Mouse (Mus musculus) neural tube, embryonic 12.5 days (tissue): ENCODE data around the gene Gprc5b. TPM values are rescaled to one million over a fixed set of nuclear protein-coding genes. Genes with fewer than 3 reads are reported as not detected.

Source experiments
- ATAC-seq: fragments of 200-750 bp; cut with Nextera tagmentation; 2 replicates; pipeline ENCODE4 v1.8.0; 2017; ENCODE audit warnings: low read depth, mild to moderate bottlenecking, moderate TSS enrichment, moderate library complexity; ENCODE audit not compliant: low FRiP score
- H3K27ac ChIP-seq: fragments of 300-500 bp; sonication (generic); 2 replicates; pipeline ENCODE4 v1.5.1; 2016
- H3K27me3 ChIP-seq: fragments of 300-500 bp; sonication (generic); replicated peaks from 2 replicates; pipeline ENCODE4 v1.6.1; 2016; ENCODE audit warnings: mild to moderate bottlenecking
- H3K36me3 ChIP-seq: fragments of 300-500 bp; sonication (generic); 2 replicates; pipeline ENCODE4 v1.6.1; 2016; ENCODE audit warnings: mild to moderate bottlenecking
- H3K4me1 ChIP-seq: fragments of 300-500 bp; sonication (generic); 2 replicates; pipeline ENCODE4 v1.6.1; 2016
- H3K4me2 ChIP-seq: fragments of 300-500 bp; sonication (generic); replicated peaks from 2 replicates; pipeline ENCODE4 v1.6.1; 2016; ENCODE audit warnings: mild to moderate bottlenecking
- H3K4me3 ChIP-seq: fragments of 300-500 bp; sonication (generic); 2 replicates; pipeline ENCODE4 v1.5.1; 2016
- H3K9ac ChIP-seq: fragments of 300-500 bp; sonication (generic); 2 replicates; pipeline ENCODE4 v1.6.1; 2016; ENCODE audit warnings: mild to moderate bottlenecking
- H3K9me3 ChIP-seq: fragments of 300-500 bp; sonication (generic); 2 replicates; pipeline ENCODE4 v1.6.1; 2016; ENCODE audit warnings: mild to moderate bottlenecking
- WGBS: fragments of 180-500 bp; shearing (Covaris S2); methylation state at CpG from one replicate; pipeline ENCODE4 v1.1.7; 2016; 5-methylcytosine and 5-hydroxymethylcytosine counted together
- polyA plus RNA-seq: library from polyadenylated mRNA; unstranded; fragments of >200 nt; fragmentation: Nextera tagmentation; extraction: Ambion mirVana; gene quantifications from 2 replicates; pipeline ENCODE4 v1.2.1, GENCODE M21; 2016

The Gprc5b gene
- polyA plus RNA-seq, 1 experiment from 2014 or later, result 14.4 TPM

- no peak for ATAC-seq
- Histone ChIP-seq H3K27ac (no peak overlapping the region), H3K36me3 (no peaks in the 10 kb centered on the region), H3K9ac (no peak overlapping the region), H3K9me3 (no peaks in the 10 kb centered on the region), H3K4me3 (no peak overlapping the region), H3K4me1 (peaks cover 4% of the 10 kb centered on the region; the same call in 1 of the 2 replicates), H3K4me2 (no peak overlapping the region), H3K27me3 (no peaks in the 10 kb centered on the region)
- 82% methylated on average over 11 of the region's 11 CpGs for WGBS
Observed at GRCm38 (mm10) chr7:118937469-118938387, 57.3 kb downstream of the Gprc5b start.

DNA sequence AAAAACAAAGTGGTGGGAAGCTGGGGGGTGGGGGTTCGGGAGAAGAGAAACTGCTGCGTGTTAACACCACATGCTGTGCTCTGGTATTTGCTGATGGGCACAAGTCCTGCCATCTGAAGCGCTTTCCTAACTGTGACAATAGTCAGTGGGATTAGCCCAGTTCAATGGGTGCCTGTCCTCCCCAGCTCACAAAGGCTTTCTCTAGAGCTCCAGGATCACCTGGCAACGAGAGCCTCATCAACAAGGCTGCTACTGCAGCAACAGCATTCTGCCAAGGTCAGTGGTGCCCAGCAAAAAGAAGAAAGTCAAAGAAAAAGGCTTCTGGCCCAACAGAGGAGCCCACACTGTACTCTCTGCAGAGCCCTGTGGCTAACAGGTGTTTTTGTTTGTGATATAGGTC lies 58.2 kb downstream of the Gprc5b start:
- Histone ChIP-seq H3K4me2 (no peak overlapping the region), H3K27me3 (no peaks in the 10 kb centered on the region), H3K36me3 (no peaks in the 10 kb centered on the region), H3K4me1 (peaks cover 4% of the 10 kb centered on the region; the same call in 1 of the 2 replicates), H3K27ac (no peak overlapping the region), H3K9me3 (no peaks in the 10 kb centered on the region), H3K4me3 (no peak overlapping the region), H3K9ac (no peak overlapping the region)
- ATAC-seq, result no peak
- WGBS, result 25% methylated on average over 4 of the region's 4 CpGs

DNA sequence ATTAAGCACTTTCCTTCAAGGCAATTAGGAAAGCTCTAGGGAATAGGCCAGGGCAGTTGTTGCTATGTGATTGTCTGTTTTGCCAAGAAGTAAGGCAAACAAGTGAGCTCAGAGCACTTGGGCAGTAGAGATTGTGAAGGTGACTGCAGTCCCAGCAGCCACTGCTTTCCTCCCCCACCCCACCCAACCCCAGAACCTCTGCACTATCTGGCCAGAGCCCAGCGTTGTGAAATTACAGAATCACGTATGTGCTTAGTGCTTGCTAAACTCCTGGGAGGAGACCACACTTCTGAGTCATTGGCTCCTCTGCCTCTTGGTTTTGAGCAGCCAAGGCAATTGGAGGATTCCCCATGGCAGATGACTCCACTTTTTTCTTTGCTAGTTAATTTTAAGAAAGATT lies 59.7 kb downstream of the Gprc5b start:
- 81% methylated on average over 2 of the region's 2 CpGs for whole genome bisulfite sequencing
- Histone ChIP-seq H3K27me3 (no peaks in the 10 kb centered on the region), H3K4me1 (peaks cover 4% of the 10 kb centered on the region; the same call in 1 of the 2 replicates), H3K4me2 (no peak overlapping the region), H3K4me3 (no peak overlapping the region), H3K9ac (no peak overlapping the region), H3K27ac (no peak overlapping the region), H3K9me3 (no peaks in the 10 kb centered on the region), H3K36me3 (no peaks in the 10 kb centered on the region)
- no peak for ATAC-seq

DNA sequence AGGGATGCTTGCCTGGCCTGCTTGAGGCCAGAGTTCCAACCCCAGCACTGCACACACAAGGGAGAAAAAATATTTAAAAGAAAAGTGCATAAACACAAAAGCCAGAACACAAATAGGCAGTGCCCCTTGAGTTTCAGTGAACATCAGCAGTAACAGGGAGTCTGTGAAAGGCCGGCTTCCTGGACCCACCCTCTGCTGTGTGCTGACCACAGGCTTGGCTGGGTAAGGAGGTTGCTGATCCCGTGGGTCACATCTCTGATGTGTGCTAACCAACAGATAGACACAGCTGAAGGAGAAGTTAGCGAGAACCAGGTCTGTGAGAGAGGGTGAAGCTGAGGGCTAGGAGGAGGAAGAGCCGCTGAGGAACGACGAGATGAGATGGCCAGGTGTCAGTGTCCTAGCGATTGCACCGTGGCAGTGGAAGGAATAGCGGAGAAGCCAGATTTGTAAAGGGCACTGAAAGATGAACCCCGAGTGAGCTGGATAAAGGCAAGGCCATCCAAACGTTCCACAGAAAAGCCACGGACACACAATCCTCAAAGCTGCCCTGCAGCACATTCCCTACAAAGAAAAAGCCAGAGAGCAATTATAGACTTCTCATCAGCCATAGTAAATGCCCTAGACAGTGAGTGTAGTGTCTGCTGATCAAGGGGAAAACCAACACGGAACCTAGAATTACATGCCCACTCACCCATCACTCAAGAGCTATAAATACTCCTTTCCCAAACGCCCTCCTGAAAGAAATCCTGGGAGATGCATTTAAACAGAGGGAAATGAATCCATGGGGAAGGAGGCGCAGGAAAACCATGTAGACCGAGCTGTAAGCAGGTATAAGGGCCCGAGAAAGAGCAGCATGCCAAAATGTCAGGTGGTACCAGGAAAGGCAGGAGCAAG lies 63.3 kb downstream of the Gprc5b start:
- H3K4me3 ChIP-seq, result no peak overlapping the region
- H3K4me1 ChIP-seq, result peaks cover 7% of the 10 kb centered on the region; the same call in 1 of the 2 replicates
- ATAC-seq, result no peak
- no peak overlapping the region for H3K27ac ChIP-seq
- no peaks in the 10 kb centered on the region for H3K27me3 ChIP-seq
- no peaks in the 10 kb centered on the region for H3K36me3 ChIP-seq
- H3K9ac ChIP-seq, result no peak overlapping the region
- no peak overlapping the region for H3K4me2 ChIP-seq
- 79% methylated on average over 17 of the region's 17 CpGs for WGBS
- H3K9me3 ChIP-seq, result no peaks in the 10 kb centered on the region

GRCm38 (mm10) chr7:118929601-118930311 lies 65.3 kb downstream of the Gprc5b start:
- no peaks in the 10 kb centered on the region for H3K36me3 ChIP-seq
- no peak for ATAC-seq

GRCm38 (mm10) chr7:118928916-118929315 lies 66.1 kb downstream of the Gprc5b start:
- 0 out of 2 replicates have a peak, but pooled peaks cover 4% of the 10 kb centered on the region for H3K4me1 ChIP-seq
- H3K4me2 ChIP-seq, result no peak overlapping the region
- ATAC-seq, result no peak
- no peak overlapping the region for H3K4me3 ChIP-seq
- no peak overlapping the region for H3K9ac ChIP-seq
- 71% methylated on average over 8 of the region's 8 CpGs for WGBS
- H3K36me3 ChIP-seq, result no peaks in the 10 kb centered on the region
- H3K27ac ChIP-seq, result no peak overlapping the region
- no peaks in the 10 kb centered on the region for H3K27me3 ChIP-seq
- H3K9me3 ChIP-seq, result no peaks in the 10 kb centered on the region

More at GRCm38 (mm10) chr7:118929601-118930311, 65.3 kb downstream of the Gprc5b start:
- no peak overlapping the region for H3K9ac ChIP-seq
- H3K4me2 ChIP-seq, result no peak overlapping the region
- WGBS, result 43% methylated on average over 16 of the region's 16 CpGs
- 0 out of 2 replicates have a peak, but pooled peaks cover 4% of the 10 kb centered on the region for H3K4me1 ChIP-seq
- no peak overlapping the region for H3K4me3 ChIP-seq
- H3K27me3 ChIP-seq, result no peaks in the 10 kb centered on the region
- no peaks in the 10 kb centered on the region for H3K9me3 ChIP-seq
- H3K27ac ChIP-seq, result no peak overlapping the region

DNA sequence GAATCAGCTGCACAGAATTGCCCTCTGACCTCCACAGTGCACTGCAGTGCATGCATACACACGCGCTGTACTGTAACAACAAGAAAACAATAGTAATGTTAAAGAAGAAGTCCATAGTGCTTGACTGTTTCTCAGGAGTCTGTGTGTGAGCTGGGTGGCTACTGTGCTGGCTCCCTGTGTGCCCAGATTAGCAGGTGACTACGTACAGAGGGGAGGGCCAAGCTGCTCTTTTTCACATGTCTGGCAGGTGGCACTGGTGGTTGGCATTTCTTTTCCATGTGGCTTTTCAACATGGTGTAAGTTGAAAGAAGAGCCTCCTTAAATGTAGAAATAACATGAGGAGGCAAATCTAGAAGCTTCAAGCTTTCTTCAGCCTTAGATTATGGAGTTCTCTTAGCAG lies 66.7 kb downstream of the Gprc5b start:
- no peak for ATAC-seq
- H3K4me3 ChIP-seq, result no peak overlapping the region
- no peak overlapping the region for H3K27ac ChIP-seq
- no peaks in the 10 kb centered on the region for H3K27me3 ChIP-seq
- no peak overlapping the region for H3K9ac ChIP-seq
- H3K4me2 ChIP-seq, result no peak overlapping the region
- H3K9me3 ChIP-seq, result no peaks in the 10 kb centered on the region
- 0 out of 2 replicates have a peak, but pooled peaks cover 4% of the 10 kb centered on the region for H3K4me1 ChIP-seq
- 90% methylated on average over 3 of the region's 3 CpGs for WGBS
- H3K36me3 ChIP-seq, result no peaks in the 10 kb centered on the region

DNA sequence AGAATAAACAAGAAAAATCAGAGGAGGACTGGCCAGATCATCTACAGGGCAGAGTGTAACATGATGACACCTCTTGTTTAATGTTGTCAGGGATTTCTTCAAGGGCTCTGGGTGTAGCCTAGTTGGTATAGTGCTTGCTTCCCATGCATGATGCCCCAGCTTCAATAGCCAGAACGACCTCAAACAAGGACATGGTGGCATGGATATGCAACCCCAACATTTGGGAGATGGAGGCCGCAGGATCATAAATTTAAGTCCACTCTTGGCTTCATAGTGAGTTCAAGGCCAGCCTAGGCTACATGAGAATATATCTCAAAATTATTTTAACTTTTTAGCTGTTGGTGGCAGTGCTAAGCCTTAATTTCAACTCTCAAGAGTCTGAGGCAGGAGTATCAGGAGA lies 67.7 kb downstream of the Gprc5b start:
- no peak overlapping the region for H3K27ac ChIP-seq
- no peak overlapping the region for H3K9ac ChIP-seq
- H3K4me3 ChIP-seq, result no peak overlapping the region
- no peak for ATAC-seq
- H3K27me3 ChIP-seq, result no peaks in the 10 kb centered on the region
- 95% methylated on average over 2 of the region's 2 CpGs for WGBS
- H3K36me3 ChIP-seq, result no peaks in the 10 kb centered on the region
- no peak overlapping the region for H3K4me2 ChIP-seq
- no peaks in the 10 kb centered on the region for H3K9me3 ChIP-seq
- H3K4me1 ChIP-seq, result 0 out of 2 replicates have a peak, but pooled peaks cover 4% of the 10 kb centered on the region

- H3K27ac ChIP-seq, result no peak overlapping the region
- 89% methylated on average over 6 of the region's 6 CpGs for WGBS
- ATAC-seq, result no peak
- 0 out of 2 replicates have a peak, but pooled peaks cover 4% of the 10 kb centered on the region for H3K4me1 ChIP-seq
- H3K36me3 ChIP-seq, result no peaks in the 10 kb centered on the region
- no peak overlapping the region for H3K4me3 ChIP-seq
- no peak overlapping the region for H3K9ac ChIP-seq
- no peaks in the 10 kb centered on the region for H3K9me3 ChIP-seq
- no peaks in the 10 kb centered on the region for H3K27me3 ChIP-seq
- no peak overlapping the region for H3K4me2 ChIP-seq
Observed at GRCm38 (mm10) chr7:118926516-118927260, 68.3 kb downstream of the Gprc5b start.

DNA sequence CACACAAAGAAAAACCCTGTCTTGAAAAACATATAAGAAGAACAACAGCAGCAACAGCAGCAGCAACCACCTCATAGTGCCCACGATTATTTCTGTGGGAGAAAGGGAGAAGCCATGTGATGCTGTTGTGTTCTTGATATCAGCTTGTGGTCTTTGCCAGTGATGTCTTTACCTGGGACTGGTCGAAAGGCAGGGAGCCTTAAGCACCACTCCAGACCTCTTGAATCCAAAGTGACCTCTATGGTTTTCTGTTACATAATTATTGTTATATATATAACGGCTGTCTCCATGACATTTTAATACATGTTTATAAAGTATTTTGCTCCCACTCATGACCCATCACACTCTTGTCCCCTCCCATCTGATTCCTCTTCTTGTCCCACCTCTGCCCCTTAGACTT lies 69.5 kb downstream of the Gprc5b start:
- Histone ChIP-seq H3K36me3 (no peaks in the 10 kb centered on the region), H3K27me3 (no peaks in the 10 kb centered on the region), H3K4me2 (no peak overlapping the region), H3K9ac (no peak overlapping the region), H3K9me3 (no peaks in the 10 kb centered on the region), H3K4me3 (no peak overlapping the region), H3K27ac (no peak overlapping the region), H3K4me1 (0 out of 2 replicates have a peak, but pooled peaks cover 4% of the 10 kb centered on the region)
- ATAC-seq, result no peak
- 86% methylated on average over 3 of the region's 3 CpGs for WGBS
